Mouse (Mus musculus): ENCODE data around the gene Shc2.

DNA sequence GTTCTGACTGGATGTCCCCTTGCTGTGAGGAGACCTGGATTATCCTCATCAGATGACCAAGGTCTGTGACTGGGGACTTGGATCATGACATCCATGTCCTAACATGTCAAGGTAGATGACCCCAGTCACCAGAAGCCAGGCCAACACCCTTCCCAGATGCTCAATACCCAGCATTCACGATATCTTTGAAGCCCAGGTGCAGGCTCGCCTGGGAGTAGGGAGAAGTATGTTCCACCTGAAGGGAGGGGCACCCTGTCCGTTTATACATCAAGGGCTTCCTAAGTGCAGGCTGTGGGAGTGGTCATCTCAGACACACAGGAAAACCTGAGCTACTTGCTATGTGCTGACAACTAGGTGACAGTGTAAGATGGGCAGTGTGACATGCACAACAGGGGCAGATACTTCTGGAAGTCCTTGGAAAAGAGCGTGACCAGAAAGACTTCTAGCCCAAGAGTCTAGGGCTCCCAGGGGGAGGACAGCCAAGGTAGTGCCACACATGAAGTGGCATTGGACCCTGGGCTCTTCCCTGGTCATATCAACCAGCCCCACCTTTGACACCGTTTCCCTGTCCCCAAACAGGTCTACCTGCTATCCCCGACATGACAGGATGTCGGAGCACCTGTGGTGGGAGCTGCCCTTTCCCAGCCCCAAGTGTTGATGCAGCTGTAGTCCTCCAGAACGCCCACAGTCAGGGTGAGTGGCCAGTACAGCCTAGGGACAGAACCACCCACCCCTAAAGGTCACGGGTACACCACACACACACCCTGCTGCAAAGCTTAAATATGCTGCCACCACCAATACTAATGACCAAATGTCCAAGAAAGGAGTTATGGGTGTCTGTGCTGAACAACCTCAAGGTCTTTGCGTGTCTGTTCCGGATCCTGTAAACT is 43.1 kb upstream of the Shc2 start:
- TF ChIP-seq CTCF (IDR thresholded peaks at IDR 0.05; ENCODE audit: insufficient read depth, low read length), result no peak
- no peak for TF ChIP-seq POLR2A (IDR thresholded peaks at IDR 0.05; ENCODE audit: borderline replicate concordance, extremely low read depth, low read depth, low read length)
